Mouse (Mus musculus): ENCODE results near the gene Slc7a11.

Slc7a11 gene

DNA sequence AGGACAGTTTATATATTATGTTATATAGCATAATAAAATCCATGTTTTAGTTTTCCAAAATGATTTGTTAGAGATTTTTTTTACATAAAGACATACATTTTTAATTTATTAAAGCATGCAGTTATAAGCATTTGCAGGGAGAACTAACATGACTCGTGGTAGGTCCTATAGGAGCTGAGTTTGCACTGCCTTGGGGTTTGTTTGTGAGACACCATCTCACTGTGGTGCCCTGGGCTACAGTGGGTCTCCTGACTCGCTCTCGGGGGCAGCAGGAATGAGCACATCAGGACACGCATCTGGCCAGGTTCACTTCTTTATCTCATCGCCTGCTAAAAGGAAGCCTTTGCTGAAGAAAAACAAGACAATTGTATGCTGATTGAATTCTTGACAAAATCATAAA lies 257.0 kb downstream of the Slc7a11 start:
- in situ Hi-C loops (cut with MboI, MseI), result no loop called here

DNA sequence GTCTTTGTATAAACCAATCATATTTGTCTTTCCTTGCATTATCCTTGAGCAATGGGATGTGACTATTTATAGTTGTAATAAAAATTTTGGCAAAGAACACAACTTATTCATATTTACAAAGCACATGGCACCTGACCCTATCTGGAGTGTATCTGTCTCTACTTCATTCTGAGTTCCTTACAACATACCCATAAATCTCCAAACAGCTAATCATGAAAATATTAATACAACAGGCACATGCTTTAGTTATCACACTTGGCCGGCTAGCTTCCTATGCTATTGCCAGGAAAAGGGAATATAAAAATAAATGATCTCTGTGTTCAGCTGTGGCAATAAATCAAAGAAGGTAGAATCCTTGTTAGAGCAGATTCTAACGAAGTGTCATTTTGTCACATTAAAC lies 257.5 kb downstream of the Slc7a11 start:
- in situ Hi-C loops (cut with MboI, MseI), result no loop called here

DNA sequence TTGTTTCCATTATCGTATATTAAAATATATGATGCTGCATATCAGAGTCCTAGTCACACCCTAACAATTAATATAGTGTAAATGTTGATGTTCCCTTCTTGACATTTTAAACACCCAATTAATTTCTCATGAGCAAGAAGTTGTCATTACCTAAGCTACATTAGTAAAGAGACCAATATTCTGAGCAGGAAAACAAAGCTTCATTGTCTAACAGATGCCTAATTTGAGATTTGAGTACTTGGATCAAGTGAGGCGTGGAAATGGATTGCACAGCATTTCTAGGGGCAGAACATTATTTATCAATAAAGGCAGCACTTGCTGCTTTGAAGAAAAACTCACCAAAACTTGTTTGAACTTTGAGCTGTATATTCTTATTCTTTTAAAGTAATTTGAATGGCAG lies 282.7 kb downstream of the Slc7a11 start:
- in situ Hi-C loops (cut with MboI, MseI), result no loop called here

- in situ Hi-C loops (cut with MboI, MseI), result no loop called here
Measured at GRCm38 (mm10) chr3:50144144-50144543, 299.3 kb downstream of the Slc7a11 start.

- in situ Hi-C loops (cut with MboI, MseI), result no loop called here
Measured at GRCm38 (mm10) chr3:50138319-50138718, 305.1 kb downstream of the Slc7a11 start.

- in situ Hi-C loops (cut with MboI, MseI), result no loop called here
Measured at GRCm38 (mm10) chr3:50132204-50132603, 311.2 kb downstream of the Slc7a11 start.

DNA sequence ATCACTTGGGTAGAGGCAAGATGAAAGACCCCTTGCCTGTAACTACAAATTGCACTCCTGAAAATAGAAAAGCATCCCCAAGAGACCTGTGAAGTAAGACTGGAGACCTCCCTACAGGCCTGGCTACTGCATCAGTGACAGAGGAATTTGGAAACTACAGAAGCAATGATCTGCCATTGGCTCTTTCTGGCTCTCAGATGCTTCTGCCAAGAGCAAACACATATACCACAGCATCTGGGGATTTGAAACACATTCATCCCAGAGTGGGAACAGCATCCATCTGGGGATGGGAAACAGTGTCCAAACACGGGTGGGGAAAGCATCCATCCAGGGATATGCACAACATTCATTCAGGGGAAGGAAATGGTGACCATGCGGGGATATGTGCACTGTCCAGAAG lies 313.1 kb downstream of the Slc7a11 start:
- in situ Hi-C loops (cut with MboI, MseI), result no loop called here

DNA sequence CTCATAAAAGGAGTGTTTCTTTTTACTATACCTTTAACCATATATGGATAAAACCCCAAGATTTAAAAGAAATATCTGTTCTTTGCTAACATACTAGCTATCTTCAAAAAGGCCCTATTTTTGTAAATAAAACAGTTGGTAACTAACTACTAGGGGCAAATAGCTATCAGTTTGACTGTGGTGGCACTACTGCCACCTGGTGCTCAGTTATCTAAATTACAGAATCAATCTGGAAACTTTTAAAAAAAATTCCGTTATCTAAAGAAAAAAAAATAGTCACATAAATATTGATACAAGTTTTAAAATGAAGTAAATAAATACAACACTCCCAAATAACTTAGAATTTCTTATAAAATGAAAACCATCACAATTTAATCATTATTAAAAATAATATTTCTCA lies 322.4 kb downstream of the Slc7a11 start:
- in situ Hi-C loops (cut with MboI, MseI), result no loop called here

GRCm38 (mm10) chr3:50116266-50116665 lies 327.1 kb downstream of the Slc7a11 start:
- in situ Hi-C loops (cut with MboI, MseI), result no loop called here

GRCm38 (mm10) chr3:50105509-50105908 lies 337.9 kb downstream of the Slc7a11 start:
- in situ Hi-C loops (cut with MboI, MseI), result no loop called here

DNA sequence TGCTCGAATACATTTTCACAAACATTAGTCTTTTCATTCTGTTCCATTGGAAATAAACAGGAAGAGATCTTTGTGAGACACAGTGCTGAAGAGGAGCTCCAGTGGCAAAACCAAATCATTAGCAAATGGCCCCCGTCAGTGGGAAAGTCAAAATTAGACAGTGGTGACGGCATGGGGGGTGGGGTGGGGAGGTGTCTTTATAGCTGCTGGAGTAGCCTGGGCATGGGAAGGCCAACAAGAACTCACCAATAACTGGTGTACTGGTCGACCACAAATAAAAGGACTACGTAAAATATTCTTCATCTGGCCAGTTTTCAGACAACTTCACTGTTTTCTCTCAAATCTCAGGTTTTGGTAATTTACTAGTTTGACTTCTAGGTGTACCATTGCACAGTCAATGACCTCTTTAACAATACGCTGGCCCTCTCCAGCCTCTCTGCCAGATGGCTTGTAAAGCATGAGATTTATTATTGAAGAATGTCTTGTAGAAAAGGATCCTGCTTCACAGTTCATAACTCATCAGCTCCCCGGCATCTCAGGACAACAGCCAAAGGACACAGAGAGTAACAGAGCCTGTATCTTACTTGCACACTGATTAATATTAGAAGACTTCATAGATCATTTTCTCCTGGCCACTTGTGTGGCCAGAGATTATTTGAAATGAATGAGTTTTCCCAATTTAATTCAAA lies 348.9 kb downstream of the Slc7a11 start:
- in situ Hi-C loops (cut with MboI, MseI), result no loop called here

DNA sequence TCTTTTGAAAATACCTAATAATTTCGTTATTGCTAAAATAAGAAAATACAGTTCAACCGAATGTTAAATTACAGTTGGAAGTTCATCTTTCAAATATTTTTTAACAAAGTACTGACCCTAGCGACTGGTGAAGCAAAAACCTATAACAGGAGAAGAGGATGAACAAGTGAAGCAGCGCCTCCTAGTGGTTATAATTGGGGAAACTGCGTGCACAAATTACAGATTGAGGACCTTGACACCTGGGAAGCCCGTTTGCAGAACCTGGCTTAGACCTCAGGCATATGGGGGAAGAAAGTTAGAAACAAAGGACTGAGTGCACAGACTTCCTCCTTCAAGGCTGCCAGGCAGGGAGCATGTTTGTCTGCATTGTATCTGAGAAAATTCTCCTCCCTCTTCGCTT lies 366.4 kb downstream of the Slc7a11 start:
- in situ Hi-C loops (cut with MboI, MseI), result no loop called here

DNA sequence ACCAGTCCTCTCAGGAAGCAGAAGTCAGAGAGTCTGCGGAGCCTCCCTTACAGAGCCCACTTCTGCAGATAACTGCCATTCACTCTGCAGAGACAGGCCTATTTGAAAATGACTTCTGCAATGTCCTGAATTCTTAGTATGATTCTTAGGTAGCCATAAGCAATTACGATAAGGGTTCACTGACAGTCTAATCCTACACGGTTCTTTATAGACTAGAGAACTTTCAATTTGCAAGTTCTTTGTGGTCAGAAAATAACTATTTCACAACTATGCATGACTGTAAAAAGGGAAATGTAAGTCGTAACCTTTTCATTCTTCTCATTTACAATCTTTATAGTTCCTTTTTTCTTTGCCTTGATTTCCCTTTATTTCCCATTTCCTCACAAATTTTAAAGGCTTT lies 380.0 kb downstream of the Slc7a11 start:
- in situ Hi-C loops (cut with MboI, MseI), result no loop called here

DNA sequence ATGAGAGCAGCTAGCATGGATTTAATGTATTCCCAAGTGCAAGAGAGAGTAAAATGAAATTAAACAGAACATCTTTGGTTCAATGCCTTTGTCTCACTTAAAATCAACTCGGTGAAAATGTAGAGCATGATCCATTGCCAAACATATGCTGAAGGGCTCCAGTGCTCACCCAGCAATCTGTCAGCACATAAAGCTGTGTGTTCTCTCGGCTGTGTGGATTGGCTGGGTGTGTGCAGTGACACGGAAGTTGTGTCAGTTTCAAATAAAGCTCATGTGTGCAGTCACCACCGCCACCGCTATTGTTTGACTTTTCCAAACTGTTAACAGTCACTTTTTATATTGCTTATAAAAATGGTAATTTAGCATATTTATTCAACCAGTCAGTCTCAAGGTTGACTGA lies 398.7 kb downstream of the Slc7a11 start:
- in situ Hi-C loops (cut with MboI, MseI), result loop anchor here (25.0 kb wide), 1 partner anchor 482 kb away; no protein-coding TSS in a partner anchor

DNA sequence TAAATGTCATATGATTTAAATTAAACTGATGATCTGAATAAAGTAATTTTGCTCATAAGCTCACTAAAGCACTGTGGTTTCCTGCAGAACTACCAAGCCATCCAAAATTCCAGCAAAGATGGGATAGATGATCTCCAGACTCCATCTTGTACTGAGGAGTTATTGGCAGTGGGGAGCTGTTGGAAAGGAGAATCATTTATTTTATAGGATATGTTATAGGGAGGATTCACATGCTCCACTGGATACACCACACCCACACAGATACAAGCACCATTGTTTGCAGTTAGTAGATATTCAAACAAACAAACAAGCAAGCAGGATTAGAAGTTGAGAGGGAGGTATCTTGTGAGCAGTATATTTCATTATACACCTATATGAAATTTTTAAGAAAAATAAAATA lies 399.3 kb downstream of the Slc7a11 start:
- in situ Hi-C loops (cut with MboI, MseI), result loop anchor here (25.0 kb wide), 1 partner anchor 482 kb away; no protein-coding TSS in a partner anchor

- in situ Hi-C loops (cut with MboI, MseI), result loop anchor here (25.0 kb wide), 1 partner anchor 479 kb away; no protein-coding TSS in a partner anchor
Measured at GRCm38 (mm10) chr3:50041141-50041540, 402.3 kb downstream of the Slc7a11 start.

- in situ Hi-C loops (cut with MboI, MseI), result loop anchor here (25.0 kb wide), 1 partner anchor 474 kb away; no protein-coding TSS in a partner anchor
Measured at GRCm38 (mm10) chr3:50035875-50036528, 407.4 kb downstream of the Slc7a11 start.

DNA sequence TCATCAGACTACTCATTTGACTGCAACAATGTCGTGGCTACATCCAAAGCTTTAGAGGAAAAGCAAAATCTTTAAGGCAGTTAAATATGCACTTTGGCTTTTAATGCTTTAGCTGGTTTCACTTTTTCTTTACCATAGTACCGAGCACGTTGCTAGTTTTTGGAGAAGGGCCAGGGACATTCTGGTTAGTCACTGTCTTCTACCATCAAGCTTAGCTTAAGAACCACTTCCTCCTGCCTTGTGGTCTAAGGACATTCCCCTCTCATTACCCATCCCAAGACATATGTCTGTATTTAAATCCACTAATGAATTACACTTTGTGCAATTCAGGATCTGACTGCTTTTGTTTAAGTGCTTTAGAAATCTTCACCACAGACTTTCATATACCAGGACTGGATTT lies 410.1 kb downstream of the Slc7a11 start:
- in situ Hi-C loops (cut with MboI, MseI), result loop anchor here (25.0 kb wide), 1 partner anchor 471 kb away; no protein-coding TSS in a partner anchor

DNA sequence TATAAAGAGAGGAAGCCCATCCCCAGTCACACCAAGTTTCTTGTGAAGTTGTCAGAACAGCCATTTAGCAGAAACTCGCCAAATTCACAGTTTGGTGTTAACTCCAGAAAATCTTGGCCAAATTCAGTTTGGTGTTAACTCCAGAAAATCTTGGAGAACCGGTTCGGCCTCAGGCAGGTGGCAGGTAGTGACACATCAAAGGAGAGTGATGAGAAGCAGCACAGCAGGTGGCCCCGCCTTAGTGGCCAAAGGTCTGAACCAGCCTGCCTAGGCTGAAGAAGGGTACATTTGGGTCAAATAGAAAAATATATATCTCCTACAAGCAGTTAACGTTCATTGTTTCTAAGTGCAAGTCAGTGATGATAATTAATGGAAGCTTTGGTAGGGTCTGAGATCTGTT lies 417.4 kb downstream of the Slc7a11 start:
- in situ Hi-C loops (cut with MboI, MseI), result loop anchor here (25.0 kb wide), 1 partner anchor 464 kb away; no protein-coding TSS in a partner anchor

- in situ Hi-C loops (cut with MboI, MseI), result no loop called here
Measured at GRCm38 (mm10) chr3:50014396-50014795, 429.0 kb downstream of the Slc7a11 start.

DNA sequence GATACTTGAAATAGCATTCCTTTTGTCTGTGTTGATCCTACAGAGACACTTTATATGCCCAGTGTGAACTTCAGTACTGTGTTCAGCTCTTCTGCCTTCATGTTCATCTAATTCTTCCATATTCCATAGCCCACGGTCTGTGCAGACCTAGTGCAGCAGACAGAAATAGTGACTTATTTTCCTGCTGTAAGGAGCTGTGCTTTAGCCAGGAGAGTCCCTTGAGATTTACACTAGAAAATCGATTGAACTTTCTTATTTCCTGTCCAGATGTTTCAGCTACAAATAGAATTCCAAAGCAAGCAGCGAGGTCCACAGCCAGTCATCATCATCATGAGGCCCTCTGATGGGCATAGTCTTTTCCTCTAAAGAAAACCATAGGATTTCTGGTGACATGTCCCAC lies 431.4 kb downstream of the Slc7a11 start:
- in situ Hi-C loops (cut with MboI, MseI), result no loop called here

DNA sequence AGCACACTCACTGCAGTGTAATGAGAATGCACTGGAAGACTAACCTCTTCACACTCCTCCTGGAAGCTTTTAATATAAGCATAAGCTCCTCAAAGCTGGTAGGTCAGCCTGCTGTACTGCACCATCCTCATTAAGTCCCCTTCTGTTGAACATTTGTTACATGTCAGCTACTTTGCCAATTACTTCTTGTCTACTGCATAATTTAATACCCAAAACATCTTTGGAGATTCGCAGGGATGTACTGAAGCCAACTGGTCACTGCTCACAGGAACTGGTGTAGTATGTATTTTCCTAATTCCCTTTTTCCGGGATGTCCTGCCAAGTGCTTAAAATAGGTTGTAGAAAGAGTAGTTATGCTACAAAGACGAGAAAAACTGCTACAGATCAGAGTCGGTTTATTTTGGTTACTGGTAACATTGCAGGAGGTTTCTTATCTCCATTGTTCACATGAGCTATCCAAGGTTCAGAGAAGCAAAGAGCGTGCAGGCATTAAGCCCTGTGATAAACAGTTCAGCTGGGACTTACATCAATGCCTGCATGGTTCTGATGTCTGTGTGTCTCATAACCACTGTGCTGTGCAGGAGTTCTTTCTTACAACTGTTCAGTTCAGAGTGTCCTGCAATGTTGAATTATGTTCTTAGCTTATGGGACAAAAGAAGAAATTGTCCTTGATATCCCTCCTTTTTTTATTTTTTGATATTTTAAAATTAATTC lies 439.3 kb downstream of the Slc7a11 start:
- in situ Hi-C loops (cut with MboI, MseI), result no loop called here
